Mouse (Mus musculus) kidney, adult 9 months (tissue): ENCODE measurements around the gene Arsb.
"Not testable (repeated sequence)": the region's sequence is repeated elsewhere in the genome, so short reads cannot be mapped to it uniquely, and the experiment has no call there.

Experiments used
- DNase-seq: peaks from one replicate; pipeline ENCODE4 v3.0.0; 2022

Arsb gene

DNA sequence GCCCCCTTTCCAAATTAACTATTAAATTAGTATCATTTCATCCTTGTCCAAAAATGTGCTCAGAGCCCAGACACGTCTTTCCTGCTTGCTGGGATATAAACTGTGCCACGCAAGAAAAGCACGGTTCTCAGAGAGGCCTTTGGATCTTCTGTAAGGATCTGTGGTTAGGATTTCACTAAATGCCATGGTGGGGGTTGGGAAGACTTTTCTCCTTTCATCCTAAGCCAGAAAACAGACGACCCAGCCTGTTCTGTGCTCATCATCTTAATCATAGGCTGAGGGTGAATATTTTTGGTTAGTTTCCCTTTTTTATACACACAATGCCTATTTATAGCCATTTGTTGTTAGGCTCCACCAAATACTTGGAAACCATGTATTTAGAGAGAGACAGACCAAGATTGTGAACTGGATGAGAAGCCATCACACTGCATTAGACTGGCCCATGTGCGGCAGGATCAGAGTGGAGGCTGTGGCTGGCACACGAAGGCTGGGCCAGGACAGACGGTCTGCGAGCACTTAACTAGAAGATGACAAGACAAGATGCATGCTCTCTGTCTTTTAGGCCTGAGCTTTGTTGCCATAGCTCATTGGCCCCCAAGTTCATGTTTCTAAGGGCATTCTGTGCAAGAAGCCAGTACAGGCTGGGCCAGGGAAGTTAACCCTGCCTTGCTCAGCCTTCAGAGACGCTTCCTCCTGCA lies 153.5 kb downstream of the Arsb start:
- no peak for DNase-seq

DNA sequence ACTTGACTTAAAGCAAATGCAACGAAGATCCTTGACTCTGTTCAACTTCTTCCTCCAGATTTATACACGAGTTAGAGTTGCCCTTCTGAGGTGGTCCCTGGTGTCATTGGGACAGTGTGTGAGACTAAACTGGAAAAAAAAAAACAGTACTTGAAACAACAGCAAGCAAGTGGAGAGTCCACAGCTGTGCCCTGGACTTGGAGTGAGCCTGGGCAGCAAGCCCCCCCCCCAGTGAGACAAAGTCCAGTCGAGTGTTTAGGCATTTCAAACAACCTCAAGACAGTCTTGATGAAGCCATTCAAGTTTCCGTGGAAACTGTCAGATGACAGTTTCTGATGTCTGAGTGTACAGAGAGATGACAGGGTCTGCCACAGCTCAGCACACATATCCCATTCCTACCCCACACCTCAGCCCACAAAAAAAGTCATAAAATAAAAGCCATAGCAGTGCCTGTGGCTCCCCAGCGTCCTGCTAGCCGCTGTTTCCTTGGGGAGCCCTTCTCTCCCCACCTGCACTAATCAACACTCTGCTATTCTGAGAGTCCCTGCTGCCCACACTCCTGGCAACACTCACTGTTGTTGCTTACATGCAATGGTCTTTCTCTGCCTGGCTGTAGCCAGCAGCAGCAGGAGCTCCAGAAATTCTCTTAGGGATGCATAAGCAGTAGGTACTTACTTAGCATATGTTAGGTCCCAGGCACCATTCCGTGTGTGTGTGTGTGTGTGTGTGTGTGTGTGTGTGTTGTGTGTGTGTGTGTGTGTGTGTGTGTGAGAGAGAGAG lies 159.3 kb downstream of the Arsb start:
- peak; percentile 56 for DNase-seq

DNA sequence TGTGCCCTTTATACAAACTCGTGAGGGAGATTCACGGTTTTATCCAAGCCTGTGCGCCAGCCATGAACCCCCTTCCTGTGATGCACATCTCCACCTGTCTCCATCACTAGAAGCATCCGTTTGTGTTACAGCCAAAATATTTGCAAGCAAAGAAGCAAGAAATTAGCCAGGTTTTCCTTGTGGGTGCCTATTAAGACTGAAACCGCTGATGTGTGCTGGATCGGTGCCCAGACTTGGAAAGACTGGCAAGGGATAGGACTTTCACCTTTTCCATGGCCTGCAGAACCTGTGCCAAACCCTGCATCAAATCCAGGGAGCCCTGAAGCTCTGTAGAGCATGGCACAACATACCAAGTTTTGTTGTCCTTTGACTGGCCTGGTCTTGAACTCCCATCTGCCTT lies 165.0 kb downstream of the Arsb start:
- peak; percentile 96 for DNase-seq

DNA sequence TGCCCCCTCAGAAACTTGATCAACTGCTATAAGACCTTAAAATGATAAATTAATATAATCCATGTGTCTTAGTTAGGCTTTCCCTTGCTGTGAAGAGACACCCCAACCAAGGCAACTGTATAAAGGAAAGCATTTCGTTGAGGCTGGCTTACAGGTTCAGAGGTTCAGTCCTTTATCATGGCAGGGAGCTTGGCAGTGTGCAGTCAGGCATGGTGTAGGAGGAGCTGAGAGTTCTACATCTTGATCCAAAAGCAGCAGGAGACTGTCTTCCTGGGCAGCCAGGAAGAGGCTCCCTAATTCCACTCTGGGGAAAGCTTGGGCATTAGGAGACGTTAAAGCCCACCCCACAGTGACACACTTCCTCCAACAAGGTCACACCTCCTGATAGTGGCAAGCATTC lies 166.7 kb downstream of the Arsb start:
- DNase-seq = peak; percentile 65

DNA sequence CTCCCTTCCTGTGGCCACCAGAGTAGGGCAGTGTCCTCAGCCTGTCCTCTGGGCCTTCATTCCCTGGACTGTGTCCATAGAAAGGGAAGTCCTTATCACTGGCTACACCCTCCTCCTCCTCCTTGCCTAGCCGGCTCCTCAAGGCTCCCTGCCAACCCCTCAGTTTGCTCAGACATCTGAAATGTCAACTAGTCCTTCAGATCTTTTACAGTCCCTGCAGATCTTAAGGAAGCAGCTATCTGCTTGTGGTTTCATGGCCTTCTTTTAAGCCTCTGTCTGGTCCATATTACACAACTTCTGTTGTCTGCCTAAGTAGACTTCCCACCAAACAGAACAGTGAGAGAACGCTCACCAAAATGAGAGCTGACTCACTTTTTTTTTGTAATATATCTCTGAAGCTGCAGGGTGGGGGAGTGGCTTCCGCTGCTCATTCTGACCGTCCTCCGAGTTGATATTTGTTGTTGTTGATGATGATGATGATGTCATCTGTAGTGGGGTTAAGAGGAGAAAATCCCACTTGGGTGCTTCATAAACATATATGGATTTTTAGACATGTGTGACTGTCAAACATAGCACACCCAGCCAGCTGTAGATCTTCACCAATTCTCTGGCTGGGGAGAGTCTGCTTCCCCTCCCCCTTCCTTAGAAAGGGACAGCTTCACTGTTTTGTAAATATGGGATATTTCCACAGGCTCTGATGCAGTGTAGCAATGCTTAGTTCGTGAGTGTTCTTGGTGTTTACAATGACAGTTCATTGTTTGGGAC lies 168.1 kb downstream of the Arsb start:
- no peak for DNase-seq

DNA sequence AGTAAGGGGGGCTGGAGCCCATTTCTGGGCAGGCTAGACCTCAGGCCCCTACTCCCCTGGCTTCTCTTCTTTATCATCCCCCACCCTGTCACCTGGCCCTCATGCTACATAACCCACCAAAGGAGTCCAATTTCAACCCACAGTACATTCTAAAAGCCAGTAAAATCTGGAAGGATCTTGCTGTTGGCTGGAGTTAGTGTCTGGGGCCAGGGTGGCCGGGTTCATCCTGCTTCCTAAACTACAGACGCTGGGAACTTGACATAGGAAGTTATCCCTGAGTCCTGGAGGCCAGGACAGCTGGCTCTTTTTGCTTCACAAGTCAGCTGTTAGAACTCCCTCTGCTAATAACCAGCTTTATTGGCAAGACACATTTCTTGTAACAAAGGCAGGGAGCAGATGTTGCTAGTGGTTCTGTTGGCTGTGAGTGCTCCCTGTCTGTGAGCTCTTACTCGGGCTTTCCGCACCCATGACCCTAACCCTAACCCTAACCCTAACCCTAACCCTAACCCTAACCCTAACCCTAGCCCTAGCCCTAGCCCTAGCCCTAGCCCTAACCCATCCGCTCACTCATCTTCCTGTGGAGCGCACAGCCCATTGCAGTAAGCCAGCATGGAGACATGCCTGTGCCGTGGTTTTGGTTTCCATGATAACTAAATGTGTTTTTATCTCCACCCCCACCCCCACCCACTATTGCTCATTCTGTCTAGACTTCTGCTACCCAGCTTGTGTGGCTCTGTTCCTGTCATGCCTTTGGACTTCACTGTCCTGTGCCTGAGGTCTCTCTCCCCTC lies 169.5 kb downstream of the Arsb start:
- DNase-seq = peak; percentile 42

DNA sequence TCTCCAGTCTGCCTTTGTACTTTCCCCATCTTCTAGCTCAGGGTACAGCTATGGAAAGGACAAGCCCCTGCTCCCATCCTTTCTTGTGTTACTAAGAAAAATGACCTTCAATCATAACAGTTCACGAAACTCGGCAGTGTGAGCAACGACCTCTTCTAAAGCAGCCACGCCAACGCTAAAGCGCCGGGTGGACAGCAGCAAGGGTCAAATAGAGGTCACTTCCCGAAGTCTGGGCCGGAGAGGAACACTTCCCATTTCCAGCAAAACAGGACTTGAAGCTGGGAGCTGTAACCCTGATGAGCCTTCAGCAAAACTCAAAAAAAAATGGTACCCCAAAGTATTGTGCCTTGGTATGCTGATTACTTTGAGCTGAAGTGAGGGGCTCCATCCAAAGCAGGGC lies 179.6 kb downstream of the Arsb start:
- no peak for DNase-seq

DNA sequence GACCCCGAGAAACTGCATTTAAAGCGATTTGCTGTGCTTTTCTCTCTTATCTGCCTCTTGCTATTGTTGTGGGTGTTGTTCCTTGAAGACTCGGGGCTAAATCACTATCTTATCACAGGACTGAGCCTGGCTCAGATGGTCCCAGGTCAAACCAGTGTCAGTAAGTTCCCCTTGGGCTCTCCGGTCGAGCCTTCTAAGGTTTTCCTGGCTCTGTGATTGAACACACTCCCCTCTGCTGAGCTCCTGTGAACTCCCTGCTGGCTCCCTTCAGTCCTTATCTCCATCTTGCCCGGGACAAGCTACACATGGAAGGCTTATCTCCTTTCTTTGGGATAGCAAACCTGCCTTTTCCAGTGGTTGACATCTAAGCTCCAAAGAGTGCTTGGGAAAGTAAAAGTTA lies 180.1 kb downstream of the Arsb start:
- DNase-seq = no peak

DNA sequence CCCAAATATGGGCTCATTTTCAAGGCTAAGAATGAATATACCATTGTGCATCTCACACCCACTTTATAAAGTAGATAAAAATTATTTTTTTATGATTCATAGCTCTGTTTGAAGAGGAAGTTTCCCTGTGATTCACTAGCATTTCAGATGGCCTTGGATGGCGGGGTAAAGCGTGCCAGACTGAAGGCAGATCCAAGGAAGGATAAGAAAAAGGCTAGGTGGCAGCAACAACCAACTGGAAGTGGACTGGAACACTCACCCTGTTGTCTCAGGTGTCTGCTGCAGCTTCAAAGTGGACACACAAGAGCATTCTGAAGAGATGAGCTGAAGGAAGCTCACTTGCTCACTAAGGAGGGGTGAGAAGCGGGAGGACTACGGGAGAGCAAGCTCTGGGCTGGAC lies 181.0 kb downstream of the Arsb start:
- DNase-seq = no peak

DNA sequence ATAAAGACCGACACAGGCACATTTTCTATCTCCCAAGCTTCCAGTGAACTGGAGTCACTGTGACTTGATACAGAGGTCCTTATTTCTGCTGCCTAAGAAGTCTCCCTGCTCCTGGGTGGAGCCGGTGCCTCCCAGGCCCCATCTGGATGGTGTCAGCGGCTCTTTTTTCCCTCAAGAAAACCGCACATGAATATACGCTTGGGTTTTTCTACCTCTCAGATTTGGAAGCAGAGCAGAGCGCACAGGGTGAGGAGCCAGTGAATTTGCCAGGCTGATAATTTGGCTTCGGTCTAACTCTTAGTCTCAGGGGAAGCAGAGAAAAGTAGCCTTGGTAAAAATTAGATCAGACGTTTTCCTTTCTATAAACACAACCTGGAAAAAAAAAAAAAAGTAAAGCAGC lies 186.5 kb downstream of the Arsb start:
- DNase-seq = no peak

DNA sequence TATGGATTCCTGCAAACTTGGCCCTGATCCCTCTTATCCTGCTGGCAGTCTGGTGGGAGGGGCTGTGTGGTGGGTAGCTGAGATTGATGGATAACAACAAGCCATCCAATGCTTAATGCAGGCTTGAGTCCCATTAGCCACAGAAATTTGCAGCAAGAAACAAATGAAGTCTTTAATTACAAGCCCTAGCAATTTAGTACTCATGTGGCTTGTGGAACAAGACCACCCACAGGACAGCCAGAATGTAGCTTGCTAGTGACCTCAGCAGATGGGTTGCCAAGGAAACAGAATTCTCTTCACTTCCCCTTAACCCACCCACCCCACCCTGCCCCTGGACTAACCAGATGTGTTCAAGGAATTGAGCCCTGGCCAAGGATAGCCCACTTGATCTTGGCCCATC lies 194.8 kb downstream of the Arsb start:
- DNase-seq = no peak

DNA sequence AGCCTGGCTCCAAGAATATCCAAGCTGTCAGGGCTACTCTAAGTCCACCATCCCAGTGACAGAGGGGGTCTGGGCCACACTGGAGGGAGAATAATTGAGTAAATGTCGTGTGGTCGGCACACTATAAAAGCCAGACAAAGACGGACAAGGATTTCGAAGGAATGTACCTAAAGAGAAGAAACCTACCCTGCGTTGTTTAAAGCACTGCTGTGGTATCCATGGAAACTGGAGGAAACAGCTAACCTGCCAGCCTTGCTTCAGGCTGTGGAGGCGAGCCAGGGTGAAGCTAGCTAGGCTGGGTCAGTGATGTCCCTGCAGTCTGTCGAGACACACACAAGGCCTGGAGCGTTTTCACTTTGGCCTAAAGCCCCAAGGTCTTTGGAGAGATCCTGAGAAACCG lies 195.7 kb downstream of the Arsb start:
- no peak for DNase-seq

DNA sequence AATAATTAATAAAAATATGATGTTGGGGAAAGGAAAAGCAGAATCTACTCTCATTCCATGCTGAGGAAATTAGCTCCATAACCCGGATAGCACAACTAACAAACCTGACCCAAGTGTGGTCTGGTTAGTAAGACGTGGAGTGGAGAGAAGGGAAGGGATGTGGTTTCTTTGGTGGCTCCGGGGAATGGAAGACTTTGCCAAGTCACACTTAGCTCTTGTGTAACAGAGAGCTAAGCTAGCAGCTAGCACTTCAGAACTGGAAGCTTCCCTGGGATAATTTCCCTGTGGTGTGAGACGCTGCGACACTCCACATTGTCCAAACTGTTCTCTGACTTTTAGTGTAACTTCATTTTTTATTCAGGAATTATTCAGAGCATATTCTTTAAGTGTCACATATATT lies 198.7 kb downstream of the Arsb start:
- DNase-seq = no peak

DNA sequence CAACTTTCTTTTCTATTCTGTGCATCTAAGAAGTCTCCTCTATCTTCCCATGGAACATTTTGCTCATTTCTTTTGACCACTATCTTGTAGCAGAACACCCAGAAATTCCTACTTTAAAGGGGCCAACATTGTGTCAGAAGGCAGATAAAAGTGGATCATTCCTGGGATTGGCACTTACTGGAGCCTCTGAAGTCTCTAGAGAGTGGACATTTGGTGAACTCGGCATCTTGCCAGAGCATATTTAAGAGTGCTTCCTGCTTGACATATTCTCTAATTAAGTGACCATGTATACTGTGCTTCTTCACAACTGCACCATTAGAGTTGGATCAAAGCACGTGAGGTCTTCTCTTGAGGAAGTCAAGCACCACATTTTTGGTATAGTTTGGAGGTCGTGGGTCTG lies 201.0 kb downstream of the Arsb start:
- no peak for DNase-seq

DNA sequence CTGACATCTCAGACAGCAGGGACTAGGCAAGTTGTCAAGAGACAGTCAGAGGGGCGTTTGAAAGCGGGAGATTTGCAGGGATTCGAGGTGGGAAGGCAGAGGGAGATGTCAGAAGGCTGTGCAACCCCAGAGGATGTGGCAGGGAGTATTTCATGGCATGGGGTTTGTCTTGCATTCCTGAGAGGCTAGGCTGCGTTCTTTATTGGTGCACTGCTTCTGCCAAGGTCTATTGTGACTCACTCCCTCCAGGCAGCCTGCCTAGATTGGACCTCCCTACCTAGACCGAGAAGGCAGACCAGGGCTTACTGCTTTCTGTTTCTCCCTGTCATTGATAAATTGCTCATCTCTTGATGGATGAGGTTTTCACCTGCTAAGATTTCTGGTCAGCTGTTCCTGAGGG lies 204.2 kb downstream of the Arsb start:
- no peak for DNase-seq

DNA sequence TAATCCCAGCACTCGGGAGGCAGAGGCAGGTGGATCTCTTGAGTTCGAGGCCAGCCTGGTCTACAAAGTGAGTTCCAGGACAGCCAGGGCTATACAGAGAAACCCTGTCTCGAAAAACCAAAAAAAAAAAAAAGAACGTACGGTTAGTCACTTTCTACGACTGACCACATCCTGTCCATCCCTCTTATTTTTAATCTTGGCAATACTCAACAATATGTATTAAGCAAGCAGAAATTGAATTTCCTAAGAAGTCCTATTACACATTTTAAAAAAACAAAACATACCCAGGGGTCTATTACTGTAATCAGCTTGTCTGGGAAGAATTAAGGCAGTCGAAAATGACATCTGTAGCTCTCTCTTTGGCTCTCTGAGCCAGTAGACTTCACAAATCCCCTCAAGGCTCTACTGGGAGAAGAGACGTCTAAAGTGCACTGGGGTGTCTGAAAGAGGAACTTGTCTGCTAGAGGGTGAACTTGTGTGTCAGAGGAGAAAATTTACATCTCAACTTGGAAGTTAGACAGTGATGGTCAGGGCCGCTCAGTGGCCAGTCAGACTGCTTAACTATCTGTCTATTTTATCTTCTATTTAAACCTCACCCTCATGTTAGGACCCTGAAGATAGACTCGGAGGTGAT lies 205.6 kb downstream of the Arsb start:
- no peak for DNase-seq

DNA sequence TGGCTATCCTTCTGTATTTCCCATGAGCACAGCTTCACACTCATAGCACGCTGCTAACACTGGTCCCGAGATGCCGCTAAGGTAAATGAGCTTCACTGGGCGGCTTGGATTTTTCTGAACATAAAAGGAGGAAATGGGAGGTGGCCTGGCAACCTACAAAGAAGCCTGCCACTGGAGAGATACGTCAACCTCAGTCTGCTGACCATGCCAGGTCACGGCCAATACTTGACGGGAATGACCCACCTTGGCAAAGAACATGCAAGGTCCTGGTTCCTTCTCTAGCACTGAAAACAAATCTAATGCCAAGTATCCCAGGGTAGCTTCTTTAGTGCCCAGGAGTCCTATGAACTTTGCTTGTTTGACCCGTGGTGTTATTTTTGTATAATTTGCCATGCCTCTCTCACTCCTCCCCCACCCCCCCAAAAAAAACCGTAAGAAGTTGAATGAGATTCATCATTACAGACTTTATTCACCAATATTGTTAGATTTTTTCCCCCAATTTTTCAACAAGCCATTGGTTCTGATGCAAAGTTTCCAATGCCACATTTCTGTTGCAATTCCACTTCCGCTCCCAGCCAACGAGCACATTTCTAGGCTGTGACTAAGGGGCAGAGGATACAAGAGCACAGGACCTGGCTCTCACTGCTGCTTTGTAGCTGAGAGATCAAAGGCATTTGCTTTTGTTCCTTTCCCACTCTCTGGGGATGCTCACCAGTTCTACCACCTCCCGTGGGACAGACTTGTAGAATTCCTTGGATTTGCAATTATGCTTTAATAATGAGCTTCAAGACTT lies 207.5 kb downstream of the Arsb start:
- peak; percentile 22 for DNase-seq

DNA sequence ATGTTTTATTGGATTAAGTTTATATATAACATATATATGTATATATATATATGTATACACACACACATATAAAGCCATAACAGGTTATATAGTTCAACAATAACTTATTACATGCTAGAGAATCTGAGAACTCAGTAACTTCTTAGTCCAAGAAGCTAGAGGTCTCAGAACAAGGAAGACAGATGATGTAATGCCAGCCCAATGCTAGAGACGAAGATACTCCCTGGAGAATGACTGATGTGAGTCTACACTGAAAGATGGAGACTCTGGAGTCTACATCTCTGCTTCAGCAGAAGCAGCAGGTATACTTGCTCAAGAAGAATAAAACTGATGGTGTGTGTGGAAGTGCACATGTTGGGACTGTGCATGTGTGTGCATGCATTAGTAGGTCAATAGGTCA lies 208.3 kb downstream of the Arsb start:
- DNase-seq = no peak

DNA sequence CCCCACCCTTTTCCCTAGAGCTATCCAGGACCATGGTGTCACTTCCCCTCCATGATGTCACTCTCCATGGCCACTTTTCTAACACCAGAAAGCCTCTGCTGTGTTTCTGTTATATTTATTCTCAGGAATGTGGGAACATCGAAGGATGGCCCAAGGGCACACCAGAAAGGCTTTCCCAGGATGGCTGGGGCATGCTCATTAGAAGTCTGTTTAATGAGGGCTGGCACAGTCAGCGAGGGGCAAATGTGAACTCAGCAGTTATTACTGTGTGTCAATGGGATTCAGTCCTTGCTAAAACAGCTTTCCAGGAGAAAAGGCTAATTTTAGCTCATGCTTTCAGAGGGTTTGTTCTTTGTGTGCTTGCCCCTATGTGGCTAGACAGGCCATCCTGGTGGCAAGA lies 213.1 kb downstream of the Arsb start:
- no peak for DNase-seq

DNA sequence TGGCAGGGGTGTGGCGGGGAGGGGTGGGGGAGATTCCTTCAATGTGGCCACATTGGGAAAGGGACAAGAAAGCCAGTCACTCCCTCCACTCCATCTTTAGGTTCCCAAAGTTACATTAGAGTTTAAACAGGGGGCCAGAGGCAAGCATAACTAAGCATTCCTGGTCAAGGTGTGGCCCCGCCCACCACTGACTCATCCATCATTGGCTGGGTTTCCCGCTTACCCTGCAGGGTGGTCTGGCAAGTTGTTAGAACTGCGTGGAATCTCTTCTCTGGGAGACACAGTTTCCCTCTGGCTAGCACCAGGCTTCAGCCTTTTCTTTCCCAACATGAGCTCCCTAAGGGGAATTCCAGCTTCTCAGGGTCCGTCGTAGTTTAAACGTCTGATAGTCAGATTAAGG lies 213.8 kb downstream of the Arsb start:
- no peak for DNase-seq

DNA sequence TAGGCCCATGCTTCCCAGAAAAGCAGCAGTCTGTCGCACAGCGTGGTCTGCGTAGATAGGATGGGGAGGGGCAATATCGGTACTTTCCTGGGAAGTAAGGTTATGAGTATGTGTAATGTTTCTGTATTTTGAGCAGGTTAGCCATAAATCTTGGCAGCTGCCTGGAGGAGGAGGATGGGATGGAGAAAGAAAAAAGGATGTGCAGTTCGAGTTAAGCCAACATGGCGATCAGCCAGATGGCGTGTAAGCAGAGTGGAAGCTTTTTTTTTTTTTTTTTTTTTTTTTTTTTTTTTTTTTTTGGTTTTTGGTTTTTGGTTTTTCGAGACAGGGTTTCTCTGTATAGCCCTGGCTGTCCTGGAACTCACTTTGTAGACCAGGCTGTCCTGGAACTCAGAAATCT lies 214.3 kb downstream of the Arsb start:
- DNase-seq = not testable (repeated sequence)

DNA sequence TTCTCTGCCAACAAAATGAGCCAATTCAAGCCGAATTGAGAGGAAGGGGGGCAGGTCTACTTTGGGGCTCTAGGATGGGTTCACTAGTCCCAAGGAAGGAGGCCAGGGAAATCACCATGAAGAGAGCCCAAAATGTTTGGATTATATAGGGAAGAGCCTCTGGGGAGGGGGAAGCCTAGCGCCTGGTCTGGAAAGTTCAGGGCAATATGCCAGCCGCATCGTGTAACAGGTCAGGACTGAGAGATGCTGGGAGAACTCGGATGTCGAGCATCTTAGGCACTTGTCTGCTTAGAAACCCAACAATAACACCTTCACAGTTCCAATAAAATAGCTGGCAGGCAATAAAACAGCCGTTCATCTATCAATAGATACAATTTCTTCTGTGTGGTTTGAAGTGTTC lies 216.2 kb downstream of the Arsb start:
- no peak for DNase-seq
